Mouse (Mus musculus): Measurements from ENCODE around the gene Pik3c2b.

Pik3c2b gene

DNA sequence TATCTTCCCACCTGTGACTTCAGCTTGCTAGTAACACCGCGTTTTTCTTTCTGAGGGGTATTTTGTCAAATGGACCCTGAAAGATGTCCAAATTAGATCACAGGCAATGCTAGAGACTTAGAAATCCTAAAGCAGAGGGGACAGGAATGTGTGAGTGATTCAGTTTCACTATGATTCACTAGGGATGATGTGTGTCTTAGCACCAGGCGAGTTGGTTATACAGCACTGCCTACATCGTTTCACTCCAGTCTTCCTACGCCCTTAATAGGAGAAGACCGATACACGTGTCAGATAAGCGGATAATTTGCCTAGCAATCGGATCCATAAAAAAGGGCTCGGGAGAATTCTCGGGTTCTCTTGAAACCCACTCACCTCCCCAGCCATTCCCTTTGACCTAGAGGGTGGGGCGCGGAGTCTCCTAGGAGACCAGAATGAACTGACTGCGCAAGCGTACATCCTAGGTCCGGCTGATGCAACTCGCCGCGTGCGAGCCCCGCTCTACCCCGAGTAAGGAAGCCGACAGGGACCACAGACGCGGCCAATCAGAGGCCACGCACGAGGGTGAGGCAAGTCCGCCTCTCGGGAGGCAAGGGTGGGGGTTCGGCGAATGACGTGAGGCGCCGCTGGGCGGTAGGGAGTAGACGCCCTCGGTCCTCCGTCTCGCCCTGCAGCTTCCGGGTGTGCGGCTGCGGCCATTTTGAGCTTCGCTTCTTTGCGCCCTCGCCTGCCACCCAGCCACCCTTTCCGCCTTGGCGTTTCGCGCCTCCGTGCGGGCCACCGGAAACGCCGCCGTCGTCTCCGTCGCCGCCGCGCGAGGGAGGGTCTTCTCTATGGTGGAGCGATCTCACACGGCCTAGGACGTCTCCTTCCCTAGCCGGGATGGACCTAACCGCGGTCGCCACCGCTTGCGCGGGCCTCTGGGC lies 85.4 kb downstream of the Pik3c2b start, which contains the start of gene Ppp1r15b:
Ppp1r15b (plus strand) TSS at position 506 of the 923 bp plus-strand sequence.
- CTCF ChIA-PET: no interaction called here

DNA sequence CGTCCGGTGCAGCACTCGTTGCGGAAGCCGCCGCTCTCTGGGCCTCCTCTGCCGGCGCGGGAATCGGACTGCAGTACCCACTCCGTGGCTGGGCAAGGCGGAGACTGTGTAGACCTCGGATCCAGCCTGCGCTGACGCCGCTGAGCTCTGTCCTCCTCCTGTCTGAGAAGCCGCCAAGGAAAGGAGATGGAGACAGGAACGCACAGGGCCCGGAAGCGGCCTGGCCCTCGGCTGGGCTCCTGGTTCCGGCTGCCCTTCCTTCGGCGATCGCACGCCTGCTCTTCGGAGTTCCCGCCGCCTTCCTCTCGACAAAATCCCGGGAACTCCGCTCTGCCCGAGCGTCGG lies 86.1 kb downstream of the Pik3c2b start:
- CTCF ChIA-PET: interaction anchor here (1.2 kb wide), 1 partner anchor 13 kb away, joined by 4 read pairs; no protein-coding TSS in a partner anchor

DNA sequence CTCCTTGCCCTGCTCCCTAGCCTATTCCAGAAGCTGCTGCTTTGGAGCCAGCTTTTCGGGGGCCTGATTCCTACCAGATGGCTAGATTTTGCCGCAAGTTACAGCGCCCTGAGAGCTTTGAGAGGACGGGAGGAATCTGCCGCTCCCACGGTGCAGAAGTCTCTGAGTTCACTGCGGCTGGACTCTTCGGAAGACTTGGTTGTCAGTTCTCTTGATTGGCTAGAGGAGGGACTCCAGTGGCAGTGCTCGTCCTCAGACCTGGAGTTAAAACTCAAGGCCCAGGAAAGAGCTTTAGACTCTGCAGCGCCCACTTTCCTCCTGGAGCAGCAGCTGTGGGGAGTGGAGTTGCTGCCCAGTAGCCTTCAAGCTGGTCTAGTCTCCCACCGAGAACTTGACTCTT lies 86.5 kb downstream of the Pik3c2b start:
- CTCF ChIA-PET: interaction anchor here (1.2 kb wide), 1 partner anchor 13 kb away, joined by 4 read pairs; no protein-coding TSS in a partner anchor

DNA sequence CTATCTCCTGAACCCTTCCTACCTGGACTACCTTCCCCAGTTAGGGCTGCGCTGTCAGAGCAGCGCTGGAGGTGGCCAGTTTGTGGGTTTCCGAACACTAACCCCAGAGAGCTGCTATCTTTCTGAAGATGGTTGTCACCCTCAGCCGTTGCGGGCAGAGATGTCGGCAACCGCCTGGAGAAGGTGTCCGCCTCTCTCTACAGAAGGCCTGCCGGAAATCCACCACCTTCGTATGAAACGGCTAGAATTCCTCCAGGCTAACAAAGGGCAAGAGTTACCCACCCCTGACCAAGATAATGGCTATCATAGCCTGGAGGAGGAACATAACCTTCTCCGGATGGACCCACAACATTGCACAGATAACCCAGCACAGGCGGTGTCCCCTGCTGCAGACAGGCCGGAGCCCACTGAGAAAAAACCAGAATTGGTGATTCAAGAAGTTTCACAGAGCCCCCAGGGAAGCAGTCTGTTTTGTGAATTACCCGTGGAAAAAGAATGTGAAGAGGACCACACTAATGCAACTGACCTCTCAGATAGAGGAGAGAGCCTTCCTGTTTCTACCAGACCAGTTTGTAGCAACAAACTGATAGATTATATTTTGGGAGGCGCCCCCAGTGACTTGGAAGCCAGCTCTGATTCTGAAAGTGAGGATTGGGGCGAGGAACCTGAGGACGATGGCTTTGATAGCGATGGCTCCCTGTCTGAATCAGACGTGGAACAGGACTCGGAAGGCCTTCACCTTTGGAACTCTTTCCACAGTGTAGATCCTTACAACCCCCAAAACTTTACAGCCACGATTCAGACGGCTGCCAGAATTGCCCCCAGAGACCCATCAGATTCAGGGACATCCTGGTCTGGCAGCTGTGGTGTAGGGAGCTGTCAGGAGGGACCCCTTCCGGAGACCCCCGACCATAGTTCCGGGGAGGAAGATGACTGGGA lies 87.2 kb downstream of the Pik3c2b start:
- CTCF ChIA-PET: interaction anchor here (1.2 kb wide), 1 partner anchor 12 kb away, joined by 4 read pairs; no protein-coding TSS in a partner anchor

DNA sequence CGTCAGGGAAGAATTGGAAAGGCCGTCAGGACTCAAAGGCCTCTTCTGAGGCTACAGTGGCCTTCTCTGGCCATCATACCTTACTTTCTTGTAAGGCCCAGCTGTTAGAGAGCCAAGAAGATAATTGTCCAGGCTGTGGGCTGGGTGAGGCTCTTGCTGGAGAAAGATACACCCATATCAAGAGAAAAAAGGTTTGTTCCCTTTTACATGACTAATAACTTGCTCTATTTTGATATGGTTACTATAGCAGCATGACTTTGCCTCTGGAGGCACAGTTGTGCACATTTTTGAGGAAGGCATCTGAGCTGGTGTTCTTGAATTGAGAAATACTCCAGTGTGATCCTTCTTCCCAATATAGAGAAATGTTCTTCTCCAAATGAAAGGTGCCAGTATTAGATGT lies 88.0 kb downstream of the Pik3c2b start:
- CTCF ChIA-PET: no interaction called here

DNA sequence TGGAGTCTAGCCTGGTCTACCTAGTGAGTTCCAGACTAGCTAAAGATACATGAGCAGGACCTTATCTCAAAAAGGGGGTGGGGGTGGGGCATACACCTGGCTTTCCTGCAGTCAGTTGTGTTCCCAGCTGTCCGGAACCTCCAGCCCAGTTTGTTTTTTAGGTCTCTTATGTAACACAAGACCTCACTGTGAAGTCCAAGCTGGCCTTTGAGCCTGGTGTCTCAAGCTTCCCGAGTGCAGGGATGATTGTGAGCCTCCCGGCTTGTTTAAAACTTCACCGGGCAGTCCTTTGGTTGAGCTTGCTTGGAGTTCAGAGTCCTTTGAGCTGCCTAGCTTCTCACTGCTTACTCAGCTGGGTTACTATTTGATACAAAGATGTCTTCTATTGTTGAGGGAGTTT lies 88.6 kb downstream of the Pik3c2b start:
- CTCF ChIA-PET: interaction anchor here (0.6 to 0.7 kb wide), 2 partner anchors 23 to 101 kb away, joined by 3 to 23 read pairs; no protein-coding TSS in a partner anchor

DNA sequence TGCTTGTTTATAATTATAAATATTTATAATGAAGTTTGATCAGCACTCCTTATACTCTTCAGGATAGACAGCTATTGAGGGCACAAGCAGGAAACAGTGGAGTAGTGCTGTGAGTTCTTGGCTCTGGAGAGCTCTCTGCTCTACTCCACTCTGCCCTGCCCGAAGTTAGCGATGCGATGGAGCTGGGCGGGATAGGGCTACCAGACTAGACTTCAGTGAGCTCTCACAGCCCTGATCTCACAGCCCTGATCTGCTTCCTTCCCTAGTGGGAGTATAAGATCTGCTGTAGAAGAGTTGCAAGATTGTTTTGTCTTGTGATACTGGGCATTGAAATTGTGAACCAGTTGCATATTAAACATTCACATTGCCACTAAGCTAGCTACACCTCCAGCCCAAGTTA lies 89.4 kb downstream of the Pik3c2b start:
- CTCF ChIA-PET: no interaction called here

DNA sequence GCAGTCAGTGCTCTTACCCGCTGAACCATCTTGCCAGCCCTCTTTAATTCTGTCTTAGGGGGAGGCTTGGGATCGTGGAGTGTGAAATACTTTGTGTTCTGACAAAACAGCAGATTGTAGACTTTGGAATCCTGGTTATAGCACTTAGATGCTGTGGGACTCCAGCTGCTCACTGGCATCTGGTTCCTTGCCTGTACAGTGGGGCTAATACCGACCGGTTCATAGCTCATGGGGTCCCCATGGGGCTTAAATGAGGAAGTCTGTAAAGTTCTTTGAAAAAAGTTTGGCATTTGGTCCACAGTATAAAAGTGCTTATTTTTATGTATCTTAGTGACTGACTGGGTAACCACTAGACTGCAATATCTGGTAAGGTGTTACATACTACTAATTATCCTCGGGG lies 90.3 kb downstream of the Pik3c2b start:
- CTCF ChIA-PET: interaction anchor here (0.7 to 0.8 kb wide), 4 partner anchors 64 to 1297 kb away, joined by 4 to 8 read pairs (median 4); no protein-coding TSS in a partner anchor

DNA sequence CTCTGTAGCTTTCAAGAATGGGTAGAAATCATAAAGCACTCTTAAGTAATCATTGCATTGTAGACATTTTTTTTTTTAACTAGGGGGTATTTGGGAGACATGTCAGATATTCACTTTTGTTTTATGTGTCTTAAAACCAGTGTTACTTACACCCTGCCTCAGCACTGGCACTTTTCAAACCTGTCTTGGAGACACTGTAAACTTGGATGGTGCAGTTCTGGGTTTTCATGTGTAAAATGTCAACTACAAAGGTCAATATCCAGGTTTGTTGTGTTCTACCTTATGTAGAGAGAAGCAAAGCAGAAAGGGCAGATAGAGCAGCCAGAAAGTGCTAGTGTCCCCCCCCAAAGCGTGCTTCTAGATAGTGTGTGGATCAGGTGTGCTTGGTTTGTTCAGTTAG lies 92.9 kb downstream of the Pik3c2b start:
- CTCF ChIA-PET: interaction anchor here (0.7 kb wide), 1 partner anchor 12 kb away, joined by 4 read pairs; no protein-coding TSS in a partner anchor

DNA sequence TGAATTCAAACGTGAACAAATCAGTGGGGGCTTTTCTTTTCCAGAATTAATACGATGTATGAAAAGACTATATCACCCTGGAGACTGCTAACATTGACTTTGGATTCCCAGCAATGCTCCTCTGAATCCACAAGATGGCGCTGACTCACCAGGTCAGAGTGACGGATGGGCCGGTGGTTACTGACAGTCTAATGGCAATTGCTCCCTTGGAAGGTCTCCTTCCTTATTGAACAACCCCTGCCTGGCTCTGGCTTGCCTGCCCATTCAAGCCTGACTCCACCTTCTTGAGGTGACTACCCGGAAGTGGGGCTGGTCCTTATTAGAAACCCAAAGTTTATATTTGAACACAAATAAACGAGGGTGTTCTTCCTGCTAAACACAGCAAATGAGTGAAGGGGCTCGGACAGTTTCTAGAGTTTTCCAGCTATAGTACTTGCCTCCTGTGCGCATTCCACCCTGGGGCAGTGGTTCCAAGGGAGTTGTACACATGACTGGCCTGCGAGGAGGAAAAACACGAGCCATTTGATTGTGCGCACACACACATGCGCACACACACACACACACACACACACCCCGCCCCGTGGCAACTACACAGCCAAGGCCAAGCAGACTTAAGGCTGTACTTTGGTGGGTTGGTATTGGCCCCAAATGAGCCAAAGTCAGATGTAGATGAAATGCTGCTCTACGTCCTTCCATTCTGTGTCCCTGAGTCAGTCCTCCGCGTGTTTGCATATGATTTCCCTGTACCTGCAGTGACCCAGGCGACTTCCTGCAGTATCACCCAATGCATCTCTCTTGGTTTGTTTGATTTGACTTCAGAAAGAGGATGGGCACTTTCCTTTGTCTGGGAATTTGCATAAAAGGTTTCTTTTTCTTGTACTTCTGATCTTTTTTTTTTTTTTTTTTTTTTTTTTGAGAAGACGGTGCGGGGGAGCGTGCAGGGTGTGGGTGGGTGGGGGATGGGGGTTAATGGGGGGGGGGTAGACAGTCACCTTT lies 100.8 kb downstream of the Pik3c2b start:
- CTCF ChIA-PET: interaction anchor here (0.7 kb wide), 1 partner anchor 542 kb away, joined by 3 read pairs; no protein-coding TSS in a partner anchor

DNA sequence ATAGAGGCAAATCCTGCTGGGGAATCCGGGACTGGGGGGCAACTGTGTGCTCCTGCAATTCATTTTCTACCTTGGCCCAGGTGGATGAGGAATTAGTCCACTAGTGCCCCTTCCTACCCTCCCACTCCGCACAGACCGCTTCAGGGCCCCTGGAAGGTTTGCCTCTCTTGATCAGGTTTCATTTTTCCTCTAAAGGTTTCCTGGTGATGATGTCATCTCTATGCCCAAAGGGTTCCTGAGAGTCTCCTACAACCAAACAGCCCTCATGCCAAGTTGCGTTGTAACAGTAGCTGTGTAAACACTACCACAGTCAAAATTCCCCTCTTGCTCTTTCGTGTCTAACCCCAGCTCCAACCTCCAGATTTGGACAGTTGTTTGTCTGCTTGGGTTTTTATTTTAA lies 101.9 kb downstream of the Pik3c2b start:
- CTCF ChIA-PET: interaction anchor here (0.5 kb wide), 1 partner anchor 934 kb away, joined by 3 read pairs; no protein-coding TSS in a partner anchor

DNA sequence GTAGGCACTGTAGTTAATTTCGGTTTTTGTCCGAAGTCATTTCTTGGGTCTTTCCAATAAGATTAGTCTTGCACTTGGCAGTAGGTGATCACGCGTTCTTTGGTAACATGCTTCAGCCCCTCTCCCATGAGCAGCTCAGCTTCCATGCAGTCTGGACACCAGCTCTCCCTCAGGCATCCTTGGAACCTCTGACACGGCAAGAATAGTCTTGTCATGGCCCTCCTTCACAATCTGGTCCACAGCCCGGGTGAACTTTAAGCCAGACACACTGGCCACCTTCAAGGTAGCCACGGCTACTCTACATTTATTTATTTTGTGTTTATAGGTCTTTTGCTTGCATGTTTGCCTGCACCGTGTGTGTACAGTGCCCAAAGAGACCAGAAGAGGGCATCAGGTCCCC lies 102.7 kb downstream of the Pik3c2b start:
- CTCF ChIA-PET: no interaction called here

DNA sequence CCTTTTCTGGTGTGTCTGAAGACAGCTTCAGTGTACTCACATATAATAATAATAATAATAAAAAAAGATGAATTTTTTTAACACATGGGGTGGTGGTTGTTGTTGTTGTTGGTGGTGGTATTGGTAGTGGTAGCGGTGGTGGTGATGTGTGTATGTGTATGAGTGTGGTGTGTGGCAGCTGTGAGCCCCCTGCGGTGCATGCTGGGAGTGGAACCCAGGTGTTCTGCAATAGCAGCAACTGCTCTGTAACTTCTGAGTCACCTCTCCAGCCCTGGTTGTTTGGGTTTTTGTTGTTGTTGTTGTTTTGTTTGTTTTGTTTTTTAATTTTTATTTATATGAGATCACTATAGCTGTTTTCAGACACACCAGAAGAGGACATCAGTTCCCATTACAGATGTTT lies 105.1 kb downstream of the Pik3c2b start:
- CTCF ChIA-PET: interaction anchor here (0.7 kb wide), 2 partner anchors 8 to 29 kb away, joined by 3 to 5 read pairs; no protein-coding TSS in a partner anchor

DNA sequence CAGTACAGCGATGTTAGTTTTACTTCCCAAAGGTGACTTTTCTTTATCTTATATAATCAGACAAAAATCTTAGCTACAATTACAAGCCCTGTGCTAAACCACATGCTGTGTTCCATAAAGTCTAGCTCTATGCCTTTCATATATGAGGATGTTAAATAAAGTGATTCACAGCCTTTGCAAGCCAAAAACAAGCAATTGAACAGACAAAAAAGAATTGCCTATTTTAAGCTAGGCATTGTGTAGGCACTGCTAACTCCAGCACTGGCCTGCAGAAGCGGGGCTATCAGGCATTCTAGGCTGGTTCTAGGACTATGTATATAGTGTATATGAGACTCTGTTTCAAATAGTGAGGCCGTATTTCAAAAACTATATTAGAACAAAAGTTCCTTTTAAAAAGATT lies 106.7 kb downstream of the Pik3c2b start:
- CTCF ChIA-PET: no interaction called here

DNA sequence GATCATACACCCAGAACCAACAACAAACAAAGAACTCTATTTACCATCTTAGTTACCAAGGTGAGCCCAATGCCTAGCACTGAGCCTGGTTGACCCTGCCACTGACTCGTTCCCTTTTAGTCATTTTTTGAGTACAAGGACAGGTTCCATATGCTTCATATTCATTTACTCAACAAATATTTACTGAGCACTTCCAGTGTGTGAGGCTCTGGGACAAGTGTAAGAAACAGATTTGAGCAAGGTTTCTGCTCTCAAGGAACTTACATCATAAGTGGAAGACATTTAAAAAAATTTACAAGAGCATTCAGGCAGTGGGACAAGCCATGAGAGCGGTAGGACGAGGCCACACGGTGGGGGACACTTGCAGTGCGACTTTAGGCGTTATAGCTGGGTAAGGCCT lies 109.8 kb downstream of the Pik3c2b start:
- CTCF ChIA-PET: no interaction called here

Data from spleen, embryonic (tissue).